Mouse (Mus musculus) thymus, postnatal 0 days (tissue): ENCODE data around the gene Ttbk2. TPM values are rescaled to one million over a fixed set of nuclear protein-coding genes. Genes with fewer than 3 reads are reported as not detected.
A peak's percentile ranks its signal among the peaks of the same experiment; 100 is the strongest.

ENCODE experiments used
- DNase-seq: peaks from one replicate; pipeline ENCODE4 v3.0.0-alpha.2; 2015; ENCODE audit warnings: low spot score
- polyA plus RNA-seq: library from polyadenylated mRNA; unstranded; fragments of >200 nt; fragmentation: Nextera tagmentation; extraction: Ambion mirVana; gene quantifications from 2 replicates; pipeline ENCODE4 v1.2.1, GENCODE M21; 2015

The Ttbk2 gene
- polyA plus RNA-seq = 2.7 and 3.7 TPM in 2 replicates

DNA sequence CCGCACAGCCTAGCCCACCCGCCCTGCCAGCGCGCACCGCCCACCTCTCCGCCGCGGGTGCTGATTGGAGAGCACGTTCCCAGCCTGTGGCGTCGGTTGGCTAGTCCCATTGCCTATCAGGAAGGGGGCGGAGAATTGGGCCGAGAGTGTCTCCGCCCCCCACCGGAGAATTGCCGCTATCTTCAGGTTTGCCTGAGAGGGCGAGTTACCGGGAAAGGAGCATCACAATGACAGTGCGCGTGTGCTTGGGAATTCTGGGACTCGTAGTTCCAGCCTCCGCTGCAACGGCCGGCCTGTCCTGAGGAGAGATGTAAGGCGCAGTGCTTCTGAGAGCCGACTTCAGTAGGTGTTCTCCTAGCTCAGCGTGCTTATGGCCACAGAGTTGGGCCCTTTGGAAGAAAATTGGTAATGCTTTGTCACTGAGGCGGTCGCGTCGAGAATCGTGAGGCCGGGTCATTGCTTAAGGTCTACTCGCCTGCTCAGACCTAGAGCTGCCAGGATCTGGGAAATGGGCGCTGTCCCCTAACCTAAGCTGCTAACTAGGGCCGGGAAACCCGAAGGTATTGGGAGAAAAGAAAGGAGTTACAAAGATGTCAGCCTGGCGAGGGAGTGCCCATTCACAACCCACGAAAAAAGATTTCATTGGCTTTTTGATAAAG, at the start of gene Ttbk2:
Ttbk2 (minus strand) TSS at position 181 of the 659 bp plus-strand sequence.
- peak; percentile 96 for DNase-seq

DNA sequence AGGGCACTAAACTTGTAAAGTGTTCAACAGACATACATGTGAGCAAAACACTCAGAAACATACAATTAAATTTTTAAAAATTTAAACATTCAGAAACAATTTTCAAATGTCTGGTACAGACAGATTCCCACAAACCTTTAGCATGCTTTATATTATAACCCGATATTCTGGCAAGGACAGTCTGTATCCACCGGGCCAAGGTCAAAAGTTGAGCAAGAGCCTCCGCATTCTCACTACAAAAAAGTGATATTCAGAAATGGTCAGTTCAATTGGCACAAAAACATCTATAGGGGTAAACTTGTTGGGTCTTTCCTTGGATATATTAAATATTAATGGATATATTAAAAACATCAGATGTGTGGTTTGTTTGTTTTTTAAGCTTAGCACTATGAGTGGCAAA, 46.0 kb upstream of the Ttbk2 start:
- no peak for DNase-seq

DNA sequence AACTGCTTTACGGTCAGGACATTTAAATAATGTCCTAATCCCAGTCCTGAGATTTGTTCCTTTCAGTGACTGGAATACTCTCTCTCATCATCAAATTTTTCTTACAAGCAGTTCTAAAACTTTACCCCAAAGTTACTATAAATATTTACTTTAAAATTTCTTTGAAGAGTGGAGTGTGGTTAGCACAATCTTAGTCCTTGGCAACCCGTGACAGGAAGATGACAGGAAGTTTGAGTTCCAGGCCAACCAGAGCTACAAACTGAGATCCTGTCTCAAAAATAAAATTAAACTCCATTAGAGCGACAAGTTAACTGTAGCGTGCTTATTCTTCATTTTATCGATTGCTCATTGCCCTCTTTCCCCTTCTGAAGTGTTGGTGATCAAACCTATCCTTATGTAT, 37.2 kb upstream of the Ttbk2 start:
- no peak for DNase-seq

DNA sequence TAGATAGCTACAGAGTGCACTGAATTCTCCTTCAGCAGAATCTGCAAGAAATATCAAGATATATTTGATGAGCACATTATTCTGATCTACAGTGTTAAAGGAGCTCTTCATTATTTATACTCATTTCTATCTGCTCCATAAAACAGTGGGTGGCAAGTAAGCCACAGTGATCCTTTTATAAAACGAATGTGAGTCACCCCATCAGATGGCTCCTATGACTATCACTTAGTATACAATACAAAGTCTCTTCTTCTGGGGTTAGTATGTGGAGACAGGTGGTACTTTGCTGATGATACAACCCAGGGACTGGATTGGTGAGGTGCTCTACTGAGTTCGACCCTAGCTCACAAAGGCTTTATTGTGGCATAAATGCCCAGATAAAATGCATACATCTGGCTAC, 22.8 kb upstream of the Ttbk2 start:
- no peak for DNase-seq

DNA sequence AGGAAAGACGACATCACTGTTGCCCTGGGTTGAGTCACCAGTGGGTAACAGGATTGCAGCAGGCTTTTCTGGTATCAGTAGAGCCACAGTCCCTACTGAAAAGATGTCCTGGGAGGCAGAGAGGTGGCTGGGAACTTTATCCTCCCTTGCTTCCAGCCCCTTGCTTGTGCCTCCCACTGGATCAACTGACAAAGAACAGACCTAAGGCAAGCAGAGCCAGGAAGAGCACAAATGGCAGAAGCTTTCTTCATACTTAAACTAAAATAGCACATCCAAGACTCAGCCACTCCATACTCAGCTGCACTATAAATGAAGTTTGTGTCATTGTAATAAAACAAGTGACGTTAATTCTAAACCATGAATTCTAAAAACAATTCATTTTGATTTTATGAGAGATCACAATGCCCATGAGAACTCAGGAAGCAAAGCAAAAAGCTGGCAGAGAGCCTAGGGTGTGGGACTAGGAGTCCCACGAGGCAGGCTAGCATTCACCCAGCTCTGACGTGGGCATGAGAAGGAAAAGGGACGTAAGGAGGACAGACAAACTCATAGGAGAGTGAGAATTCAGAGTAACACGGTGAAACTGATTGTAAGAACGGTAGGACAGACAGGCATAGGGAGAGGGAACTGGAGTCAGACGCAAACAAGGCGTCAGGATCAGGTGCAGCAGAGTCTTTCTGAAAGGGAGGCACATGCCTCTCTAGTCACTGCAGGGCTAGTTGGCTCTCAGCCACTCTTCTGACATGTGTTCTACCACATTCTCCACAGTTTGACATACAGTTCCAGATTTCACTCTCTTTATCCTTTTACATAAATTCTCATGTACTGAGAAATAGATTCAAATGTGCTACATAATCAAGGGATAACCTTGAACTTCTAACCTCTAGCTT, 21.3 kb upstream of the Ttbk2 start:
- DNase-seq = no peak

DNA sequence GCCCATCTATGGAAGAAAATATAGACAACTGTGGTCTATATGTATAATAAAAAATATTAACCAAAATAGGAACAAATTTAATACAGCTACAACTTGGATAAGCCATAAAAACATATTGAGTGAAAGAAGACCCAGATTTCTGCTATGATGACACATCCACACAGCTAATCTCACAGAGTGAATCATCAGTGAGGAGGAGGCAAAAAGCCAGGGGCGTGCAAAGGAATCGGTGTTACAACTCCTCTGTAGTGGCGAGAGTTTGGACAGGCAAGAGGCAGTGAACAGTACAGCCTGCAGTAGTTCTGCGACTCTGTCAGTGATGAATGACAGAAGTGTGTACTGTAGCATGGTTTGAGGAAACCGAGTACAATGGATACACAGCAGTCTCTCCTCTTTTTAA, 16.9 kb upstream of the Ttbk2 start:
- DNase-seq = no peak

DNA sequence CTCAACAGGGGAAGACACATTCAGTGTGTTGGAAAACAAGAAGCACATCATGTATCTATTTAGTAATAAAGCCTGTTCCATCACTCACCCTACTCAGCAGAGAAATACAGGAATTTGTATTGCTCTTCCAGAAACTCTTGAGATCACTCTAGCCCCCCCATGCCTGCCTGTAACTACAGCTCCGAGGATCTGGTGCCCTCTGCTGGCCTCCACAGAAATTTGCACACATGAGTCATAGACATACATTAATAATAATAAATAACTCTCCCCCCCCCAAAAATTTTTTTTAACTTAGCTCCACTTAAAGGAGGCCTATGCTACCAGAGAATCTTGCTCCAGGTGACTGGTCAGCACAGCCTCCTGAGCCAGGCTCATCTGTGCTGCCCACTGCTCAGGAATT, 16.2 kb upstream of the Ttbk2 start:
- DNase-seq = peak; percentile 61

DNA sequence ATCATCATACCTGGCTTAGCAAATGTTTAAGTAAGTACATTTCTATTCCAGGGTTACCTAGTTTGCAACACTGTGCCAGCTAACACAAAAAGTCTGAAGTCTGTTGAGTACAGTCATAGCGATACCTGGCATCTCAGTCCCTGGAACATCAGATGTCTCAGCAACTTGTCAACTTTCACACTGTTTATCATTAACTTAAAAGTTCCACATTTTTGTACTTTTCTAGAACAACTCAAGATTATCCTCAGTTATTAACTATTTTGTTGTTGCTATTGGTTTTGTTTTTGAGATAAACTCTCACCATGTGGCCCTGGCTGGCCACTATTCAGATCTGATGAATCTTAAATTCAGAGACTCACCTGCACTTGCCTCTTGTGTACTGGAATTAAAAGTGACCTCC, 13.0 kb upstream of the Ttbk2 start:
- no peak for DNase-seq

DNA sequence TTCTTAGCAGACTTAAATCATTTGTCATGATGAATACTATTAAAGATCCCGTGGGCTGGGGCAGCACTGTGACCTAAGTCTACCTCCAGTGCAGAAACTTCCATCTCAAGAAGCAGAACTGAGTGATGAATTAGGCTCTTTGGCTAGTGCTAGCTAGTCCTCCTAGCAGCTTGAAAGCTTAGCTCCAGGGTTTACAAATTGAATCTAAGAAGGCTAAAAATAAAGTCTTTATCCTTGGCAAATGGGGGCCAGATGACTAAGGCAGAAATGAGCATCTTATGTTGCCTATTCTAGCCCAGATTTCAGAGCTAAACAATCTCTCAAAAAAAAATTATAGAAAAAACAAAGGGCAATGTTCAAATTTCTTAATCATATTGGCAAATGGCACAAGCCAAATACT, 10.3 kb upstream of the Ttbk2 start:
- DNase-seq = no peak

DNA sequence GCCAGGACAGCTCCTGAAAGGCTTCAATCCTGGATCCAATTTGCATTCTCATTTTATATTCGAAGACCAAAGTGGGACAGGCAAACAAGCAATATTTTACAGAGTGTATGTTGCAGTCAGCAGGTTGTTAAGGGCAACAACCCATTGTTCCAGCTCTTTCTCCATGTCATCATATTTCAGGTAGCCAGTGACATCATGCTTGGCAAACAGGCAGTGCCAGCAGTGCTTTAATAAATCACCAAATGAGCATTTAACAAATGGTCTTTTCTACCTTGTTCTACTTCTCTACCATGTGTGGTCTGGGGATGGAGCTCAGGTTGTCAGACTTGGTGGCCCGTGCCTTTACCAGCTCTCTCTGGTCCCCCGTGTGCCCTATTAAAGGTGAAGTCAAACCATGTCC, 7.7 kb upstream of the Ttbk2 start:
- DNase-seq = no peak

DNA sequence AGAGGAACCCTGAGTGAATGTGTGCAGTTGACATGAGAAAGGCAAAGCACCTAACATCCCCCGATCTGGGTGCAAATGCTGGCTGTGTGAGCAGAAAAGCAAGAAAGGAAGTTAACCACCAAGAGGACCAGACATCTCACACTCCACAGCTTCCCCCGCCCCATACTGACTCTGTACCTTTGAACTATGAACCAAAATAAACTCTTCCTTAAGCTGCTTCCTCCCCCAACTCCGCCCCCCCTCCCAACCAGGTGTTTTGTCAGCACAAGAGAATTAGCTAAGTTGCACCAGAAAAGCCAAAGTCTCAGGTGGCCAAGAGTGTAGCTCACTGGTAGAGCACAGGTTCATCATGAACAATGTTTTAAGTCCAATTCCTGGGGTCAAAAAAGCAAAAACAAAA, 2.7 kb upstream of the Ttbk2 start:
- peak; percentile 84 for DNase-seq

DNA sequence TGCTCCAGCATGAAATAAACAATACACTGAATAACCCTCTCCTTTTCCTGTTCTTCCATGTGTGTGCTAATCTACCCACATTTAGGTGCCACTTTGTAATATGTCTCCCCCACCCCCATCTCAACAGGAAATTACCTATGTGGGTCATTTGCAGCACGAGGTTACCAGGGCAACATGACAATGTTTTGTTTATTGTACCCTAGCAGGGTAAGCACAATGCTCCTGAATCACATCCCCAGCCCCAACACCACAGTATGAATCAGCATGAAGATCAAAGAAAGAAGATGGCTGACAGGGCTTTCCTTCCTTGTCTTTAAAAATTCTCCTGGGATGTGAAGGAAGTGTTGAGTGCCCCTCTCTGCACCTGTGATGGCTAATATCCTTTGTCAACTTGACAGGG, 2.2 kb upstream of the Ttbk2 start:
- peak; percentile 82 for DNase-seq

DNA sequence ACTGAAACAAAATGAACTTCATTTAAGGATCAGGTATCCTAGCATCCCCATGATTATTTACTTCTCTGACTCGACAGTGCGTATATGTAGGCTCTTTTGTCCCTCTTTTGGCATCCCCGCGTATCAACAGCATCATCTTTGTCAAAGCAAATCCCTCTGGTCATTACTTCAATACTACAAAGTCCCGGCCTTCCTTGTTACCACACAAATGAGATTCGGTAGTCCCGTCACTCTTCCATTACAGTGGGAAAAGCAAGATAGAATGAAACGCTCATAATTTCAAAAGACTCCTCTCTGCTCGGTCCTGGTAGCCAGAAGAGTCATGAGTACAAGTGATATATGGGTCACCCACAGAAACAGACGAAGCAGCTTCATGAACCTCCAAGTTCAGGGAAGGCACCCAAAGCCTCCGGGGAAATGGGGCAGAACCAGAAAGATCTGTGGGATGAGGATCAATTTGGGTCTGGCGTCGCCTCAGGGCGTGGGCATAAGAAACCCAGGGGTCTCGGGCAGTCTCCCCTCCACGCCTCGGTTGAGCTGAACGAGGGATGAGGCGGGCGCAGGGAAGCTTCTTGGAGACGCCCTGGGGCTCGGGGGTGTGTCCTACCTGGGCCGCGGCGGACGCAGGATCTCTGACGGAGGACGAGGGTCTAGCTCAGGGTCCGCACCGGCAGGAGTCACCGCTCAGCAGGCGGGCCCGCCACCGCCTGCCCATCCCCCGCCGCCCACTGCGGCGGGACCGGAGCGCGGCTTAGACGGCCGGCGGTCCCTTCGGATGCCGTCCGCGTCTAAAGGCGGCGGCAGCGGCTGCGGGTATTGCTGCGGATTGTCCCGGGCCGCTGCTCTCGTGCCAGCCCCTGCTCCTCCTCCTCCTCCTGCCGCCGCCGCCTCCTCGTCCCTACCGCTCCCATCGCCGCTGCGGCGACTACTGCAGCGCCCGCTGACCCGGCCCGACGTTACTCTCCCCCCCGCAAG, 668 bp downstream of the Ttbk2 start, which contains the start of gene Cdan1:
Cdan1 (minus strand) TSS at position 680 of the 975 bp plus-strand sequence.
- peak; percentile 51 for DNase-seq

DNA sequence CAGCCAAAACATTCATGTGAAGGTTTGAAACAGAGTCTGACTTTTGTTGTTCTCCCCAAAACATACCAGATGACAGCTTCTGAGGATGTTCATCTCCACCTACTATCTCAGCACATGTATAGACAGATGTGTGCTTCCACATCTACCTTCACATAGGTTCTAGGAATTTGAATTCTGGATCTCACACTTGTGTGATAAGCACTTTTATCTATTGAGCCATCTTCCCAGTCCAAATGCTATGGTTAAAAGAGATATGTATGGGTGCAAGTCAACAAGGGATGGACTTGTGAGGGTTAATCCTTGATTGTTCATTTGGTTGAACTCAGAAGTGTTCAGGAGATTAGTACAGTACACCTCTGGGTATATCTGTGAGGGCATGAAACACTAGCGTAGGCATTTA, 5.1 kb downstream of the Ttbk2 start:
- DNase-seq = no peak

DNA sequence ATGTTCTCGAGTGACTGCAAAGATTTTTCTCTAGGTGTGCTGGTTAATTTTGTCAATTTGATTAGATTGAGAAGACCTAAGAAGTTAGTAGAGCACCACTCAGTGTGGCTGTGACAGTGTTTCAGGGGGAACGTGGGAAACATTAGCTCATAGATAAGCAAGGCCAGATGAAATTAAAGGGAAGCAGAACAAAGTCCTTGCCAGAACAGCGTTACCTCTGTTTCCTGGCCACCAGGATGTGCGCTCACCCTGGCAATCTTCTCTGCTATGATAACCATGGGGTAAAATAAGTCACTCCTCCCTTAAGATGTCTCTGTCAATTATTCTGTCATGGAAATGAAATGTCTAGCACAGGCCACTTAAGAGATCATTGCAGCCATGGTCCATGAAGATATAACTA, 6.4 kb downstream of the Ttbk2 start:
- no peak for DNase-seq

DNA sequence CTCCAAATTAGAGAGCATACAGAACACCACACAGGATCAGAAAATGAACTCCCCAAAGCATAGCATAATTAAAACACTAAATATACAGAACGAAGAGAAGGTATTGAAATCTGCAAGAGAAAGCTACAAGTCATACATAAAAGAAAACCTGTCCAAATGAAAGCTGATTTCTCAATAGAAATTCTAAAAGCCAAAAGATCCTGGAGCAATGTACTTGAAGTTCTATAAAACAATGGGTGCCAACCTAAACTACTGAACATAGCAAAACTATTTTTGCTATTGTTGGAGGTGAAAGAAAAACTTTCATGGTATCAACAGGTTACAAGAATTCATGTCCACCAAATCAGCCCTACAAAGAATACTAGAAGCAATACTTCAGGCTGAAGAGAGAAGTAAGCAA, 9.2 kb downstream of the Ttbk2 start:
- no peak for DNase-seq

DNA sequence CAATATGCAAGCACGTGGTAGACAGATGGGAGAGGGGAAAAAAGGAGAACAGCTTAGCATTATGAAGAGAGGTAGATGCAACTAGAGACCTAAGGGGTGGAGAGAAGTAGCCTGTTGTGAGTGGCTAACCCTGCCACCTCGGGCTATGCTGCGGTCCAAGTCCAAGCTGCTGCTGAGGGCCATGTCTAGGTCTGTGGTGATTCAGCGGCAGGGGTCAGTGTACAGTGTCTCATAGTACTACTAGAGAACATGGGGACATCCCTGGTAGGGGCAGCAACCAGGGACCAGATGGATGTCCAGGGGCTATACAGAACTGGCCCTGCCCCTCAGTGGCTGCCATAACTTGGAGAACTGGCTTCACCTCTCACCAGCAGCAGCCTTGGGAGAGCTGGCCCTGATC, 15.2 kb downstream of the Ttbk2 start:
- no peak for DNase-seq

DNA sequence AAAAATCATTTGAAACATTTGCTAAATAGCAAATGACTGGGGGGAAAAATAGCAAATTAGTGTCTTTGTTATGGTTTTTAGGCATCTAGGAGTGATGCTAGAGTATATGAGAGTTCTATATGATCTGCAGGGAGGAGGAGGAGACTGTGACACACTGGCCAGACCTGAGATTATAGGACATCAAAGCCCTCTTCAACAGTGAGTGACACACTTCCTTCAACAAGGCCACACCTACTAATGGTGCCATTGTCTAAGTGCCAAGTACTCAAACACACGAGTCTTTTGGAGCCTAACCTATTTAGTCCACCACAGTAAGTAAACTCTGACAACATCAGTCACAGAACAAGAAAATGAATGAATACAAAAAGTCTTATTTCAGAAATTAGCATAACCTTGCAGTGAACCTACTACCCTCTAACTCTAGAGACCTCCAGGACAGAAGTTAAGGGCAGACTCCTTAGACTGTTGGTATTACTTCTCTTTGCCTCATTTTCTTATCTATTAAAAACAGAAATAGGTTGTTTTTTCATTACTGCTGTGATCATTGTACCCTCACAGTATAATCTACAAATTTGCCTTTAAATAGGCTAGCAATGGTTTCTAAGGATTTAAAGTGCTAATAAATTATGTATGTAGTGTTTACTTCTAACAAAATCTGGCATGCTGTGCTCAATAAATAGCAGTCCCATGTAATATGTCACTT, 23.3 kb downstream of the Ttbk2 start:
- no peak for DNase-seq

DNA sequence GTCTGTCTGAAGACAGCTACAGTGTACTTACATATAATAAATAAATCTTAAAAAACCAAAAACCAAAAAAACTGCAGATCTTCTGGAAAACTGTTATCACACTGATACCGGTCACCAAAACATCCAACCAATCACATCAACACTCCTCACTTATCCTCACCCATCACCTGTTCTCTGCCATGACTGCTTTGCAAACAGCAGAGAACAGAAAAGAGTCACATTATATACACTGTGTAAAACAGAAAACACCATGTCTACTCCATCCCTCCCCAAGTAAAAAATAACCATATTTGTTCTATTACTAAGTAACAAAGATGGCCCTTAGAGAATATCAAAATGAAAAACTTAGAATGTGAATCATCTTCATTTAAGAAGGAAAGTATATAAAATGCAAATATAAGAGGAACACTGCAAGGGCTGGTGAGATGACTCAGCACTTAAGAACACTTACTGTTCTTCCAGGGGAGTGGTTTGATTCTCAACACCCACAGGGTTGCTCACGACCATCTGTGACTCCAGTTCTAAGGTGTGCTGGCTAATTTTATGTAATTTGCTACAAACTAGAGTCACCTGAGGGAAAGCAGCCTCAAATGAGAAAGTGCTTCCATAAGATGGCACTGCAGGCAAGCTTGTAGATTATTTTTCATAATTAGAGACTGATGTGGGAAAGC, 80.0 kb downstream of the Ttbk2 start:
- no peak for DNase-seq

DNA sequence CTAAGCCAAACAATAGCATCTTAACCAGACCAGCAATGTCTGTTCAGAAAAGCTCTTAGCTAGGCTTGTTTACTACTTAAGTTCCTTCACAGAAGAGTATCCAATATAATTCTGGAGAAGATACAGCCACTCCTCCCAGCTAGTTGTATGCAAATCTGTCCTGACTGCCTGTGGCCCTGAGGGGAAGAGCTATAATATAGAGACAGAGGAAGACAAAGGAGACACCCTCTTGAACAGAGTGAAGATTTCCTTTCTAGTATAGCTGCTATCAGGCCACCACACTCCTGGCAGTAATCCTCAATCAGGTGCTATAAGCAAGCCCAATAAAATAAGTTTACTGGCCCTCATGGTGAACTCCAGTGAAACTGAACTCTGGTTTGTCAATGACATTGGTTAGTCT, 88.5 kb downstream of the Ttbk2 start:
- no peak for DNase-seq
